Mouse (Mus musculus) small intestine, adult 2 months (tissue): ENCODE measurements at regions not wholly inside any gene's neighbourhood (a gene's known extent, or its start where the extent isn't known, plus 50 kb on each side); places are given as distances from the start of the nearest gene placed in this dataset.

ENCODE experiments used
- CTCF ChIP-seq: fragments of 200-500 bp; IDR thresholded peaks from 2 replicates; pipeline ENCODE4 v1.5.1; 2012; ENCODE audit warnings: low read depth, mild to moderate bottlenecking, control low read depth, inconsistent platforms, low read length, moderate library complexity, mixed read lengths; ENCODE audit not compliant: insufficient replicate concordance, insufficient read length; ENCODE audit errors: extremely low read depth
- POLR2A ChIP-seq: fragments of 200-500 bp; IDR thresholded peaks from 2 replicates; pipeline ENCODE4 v1.6.1; 2012; ENCODE audit warnings: low read depth, mild to moderate bottlenecking, control low read depth, inconsistent platforms, low read length, moderate library complexity

DNA sequence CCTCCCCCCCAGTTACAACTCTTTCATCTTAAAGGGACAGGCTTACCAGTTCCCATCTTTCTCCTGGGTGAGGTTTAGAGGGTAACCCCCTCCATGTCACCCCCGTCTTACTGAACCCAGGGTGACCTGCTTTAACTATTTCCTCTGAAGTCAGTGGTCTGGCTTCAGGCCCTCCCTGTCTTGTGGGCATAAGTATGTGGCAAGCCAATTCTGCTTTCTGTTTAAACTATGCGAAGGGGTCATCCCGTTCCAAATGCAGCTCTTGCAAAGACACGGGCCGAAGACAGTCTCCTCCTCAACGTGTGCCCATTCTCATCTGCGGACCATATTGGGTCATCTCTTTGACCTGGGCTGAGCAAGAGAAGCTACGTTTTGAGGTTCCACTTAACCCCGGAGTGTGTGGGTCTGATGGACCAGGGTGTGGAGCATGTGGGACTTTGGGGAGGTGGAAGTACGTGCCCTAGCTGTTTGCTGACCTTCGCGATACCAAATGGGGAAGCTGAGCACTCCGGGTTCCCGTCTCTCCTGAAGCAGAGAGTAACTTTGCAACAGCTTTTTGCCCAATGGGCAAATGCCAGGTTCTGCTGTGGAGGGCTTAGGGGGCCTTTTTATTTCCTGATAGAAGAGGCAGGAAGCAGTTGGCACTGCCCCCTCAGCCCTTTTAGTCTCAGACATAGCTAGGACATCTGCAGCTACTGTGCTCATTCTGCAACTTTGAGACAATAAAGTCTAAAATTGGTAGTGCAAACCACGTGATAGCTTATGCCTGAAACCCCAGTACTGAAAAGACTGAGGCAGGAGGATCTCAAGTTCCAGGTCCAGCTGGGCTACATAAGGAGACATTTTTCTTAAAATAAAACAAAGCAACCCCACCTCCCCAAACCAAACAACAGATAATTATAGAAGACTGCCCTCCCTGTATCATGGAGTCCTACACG, 56.3 kb upstream of the Mdm1 start:
- TF ChIP-seq CTCF (no peak), POLR2A (no peak)
